Mouse (Mus musculus): Measurements from ENCODE around the gene H2-Eb2.

The H2-Eb2 gene

DNA sequence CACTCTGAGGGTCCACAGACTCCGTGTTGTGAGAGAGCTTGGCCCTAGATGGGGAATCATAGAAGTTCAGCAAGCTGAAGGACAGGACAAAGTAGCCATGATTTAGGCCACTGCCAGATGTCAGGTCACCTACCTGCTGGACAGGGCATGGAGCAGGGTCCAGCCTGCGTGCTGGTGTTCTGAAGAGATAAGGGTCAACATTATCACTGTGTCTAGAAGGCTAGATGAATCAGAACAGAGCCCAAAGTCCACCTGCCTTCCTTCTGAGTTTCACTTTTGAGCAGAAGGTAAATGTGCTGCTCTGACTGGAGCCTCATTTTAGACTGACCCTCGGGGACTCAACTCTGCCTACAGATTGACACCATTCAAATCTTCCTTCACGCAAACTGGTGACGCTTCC lies 29.1 kb downstream of the H2-Eb2 start, which contains the start of gene Btnl2:
Gene Btnl2 (plus strand): TSS at position 284 of the 400 bp plus-strand sequence.
- intact Hi-C loops (cut with DNase I) = no loop called here

DNA sequence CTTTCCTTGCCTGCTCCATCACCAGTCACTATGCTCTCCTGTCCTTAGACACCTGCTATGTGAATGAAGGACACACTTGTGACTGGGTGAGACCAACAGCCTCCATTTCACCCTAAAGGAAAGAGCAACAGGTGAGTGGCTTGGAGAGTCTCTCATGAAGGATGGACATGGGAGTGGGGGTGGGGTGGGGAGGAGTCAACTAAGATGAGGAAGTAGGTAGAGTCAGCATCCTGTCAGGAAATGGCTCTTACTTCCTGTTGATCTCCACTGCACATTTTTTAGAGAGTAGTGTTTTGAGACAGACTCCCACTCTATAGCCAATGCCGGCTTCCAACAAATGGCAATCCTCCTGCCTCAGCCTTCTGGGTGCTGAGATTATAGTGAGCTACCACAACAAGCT lies 29.5 kb downstream of the H2-Eb2 start:
- intact Hi-C loops (cut with DNase I) = no loop called here

DNA sequence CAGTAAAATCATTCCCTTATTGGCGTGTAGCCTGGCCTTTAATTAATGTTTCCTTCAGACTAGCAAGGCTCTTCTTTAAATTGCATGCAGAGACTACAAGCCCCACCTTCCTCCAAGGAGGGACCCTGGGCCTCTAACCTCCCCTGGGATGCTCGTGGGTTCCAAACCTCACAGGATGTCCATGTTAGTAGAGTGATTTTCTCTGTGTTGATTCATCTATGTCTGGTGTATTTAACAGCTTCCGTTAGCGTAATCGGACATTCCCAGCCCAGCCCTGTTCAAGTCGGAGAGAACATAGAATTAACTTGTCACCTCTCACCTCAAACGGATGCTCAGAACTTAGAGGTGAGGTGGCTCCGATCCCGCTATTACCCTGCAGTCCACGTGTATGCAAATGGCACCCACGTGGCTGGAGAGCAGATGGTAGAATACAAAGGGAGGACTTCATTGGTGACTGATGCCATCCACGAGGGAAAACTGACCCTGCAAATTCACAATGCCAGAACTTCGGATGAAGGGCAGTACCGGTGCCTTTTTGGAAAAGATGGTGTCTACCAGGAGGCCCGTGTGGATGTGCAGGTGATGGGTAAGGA lies 37.6 kb downstream of the H2-Eb2 start:
- intact Hi-C loops (cut with DNase I) = no loop called here

DNA sequence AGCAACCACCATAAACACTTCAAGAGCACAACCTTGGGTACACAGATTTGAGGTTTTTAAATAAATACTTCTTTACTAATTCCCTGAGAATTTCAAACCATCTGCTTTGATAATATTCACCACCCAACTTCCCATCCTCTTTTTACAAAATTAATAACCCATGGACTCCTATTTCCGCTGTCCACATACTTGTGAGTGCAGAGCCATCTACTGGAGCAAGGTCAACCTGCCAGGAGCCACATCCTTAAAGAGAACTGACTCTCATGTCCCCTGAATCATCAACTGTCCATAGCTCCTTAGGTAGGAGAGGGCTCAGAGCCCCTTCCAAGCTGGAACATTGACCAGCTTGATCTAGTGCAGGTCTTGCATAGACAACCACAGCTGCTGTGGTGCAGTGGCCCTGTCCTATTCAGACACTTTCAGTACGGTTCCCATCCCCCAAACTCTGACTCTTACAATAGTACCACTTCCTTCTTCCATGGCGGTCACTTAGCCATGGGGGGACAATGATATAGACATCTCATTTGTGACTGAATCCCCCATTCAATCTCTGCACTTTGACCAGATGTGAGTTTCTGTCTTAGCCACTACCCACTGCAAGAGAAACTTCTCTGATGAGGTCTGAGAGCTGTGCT lies 38.3 kb downstream of the H2-Eb2 start:
- intact Hi-C loops (cut with DNase I) = no loop called here

DNA sequence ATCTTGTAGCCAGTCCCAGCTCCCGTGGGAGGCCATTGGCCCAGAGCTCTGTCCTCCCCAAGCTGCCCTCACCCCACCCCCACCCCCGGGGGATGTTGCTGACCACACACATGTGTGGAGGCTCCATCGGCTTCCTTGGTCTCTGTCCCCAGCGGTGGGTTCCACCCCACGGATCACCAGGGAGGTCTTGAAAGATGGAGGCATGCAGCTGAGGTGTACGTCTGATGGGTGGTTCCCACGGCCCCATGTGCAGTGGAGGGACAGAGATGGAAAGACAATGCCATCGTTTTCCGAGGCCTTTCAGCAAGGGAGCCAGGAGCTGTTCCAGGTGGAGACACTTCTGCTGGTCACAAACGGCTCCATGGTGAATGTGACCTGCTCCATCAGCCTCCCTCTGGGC lies 39.6 kb downstream of the H2-Eb2 start:
- intact Hi-C loops (cut with DNase I) = no loop called here

DNA sequence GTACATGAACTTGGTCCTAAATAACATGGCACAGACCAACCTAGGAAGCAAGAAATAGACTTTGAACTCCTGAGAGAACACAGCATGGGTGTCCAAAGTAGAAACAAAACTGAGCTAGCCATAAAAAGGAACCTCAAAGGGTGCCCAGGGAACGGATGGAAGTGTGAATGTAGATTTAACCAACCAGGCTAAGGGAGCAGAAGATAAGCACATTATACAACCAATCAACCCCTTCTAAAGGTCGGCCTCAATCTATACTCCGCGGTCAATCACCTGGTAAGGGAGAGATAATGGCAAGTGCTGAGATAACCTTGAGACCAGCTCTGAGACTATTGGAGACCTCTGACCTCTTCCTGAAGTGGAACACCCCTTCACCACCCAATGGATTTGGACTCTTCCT lies 45.1 kb downstream of the H2-Eb2 start:
- intact Hi-C loops (cut with DNase I) = no loop called here

DNA sequence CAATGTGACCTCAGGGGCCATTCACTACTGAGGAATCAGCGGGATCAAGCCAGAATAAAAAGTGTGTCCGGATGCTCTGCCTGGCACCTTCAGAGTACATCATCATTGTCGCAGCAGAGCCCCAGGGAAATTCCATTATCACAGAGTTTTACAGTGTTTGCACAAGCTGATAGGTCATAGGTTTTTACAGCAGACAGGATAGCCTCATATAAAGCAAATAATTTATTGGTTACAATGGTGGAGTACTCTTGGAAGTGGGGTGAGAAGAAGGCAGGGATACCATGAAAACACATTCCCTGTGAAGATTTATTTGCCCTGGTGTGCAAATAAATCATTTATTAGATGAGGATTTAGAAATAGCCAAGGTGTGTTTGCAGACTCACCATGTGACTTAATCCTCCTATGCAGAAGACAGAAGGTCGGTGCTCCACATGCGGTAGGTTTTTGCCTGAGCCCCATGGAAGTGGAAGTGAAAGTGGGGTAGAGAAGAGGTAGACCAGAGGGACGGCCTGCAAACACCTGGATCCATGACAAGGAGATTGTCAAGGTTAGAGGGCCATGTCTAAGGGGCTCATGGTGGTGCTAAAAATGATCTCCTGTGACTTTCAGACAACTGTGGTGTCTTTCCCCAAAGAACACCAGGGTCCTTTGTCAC lies 47.7 kb downstream of the H2-Eb2 start:
- intact Hi-C loops (cut with DNase I) = no loop called here

DNA sequence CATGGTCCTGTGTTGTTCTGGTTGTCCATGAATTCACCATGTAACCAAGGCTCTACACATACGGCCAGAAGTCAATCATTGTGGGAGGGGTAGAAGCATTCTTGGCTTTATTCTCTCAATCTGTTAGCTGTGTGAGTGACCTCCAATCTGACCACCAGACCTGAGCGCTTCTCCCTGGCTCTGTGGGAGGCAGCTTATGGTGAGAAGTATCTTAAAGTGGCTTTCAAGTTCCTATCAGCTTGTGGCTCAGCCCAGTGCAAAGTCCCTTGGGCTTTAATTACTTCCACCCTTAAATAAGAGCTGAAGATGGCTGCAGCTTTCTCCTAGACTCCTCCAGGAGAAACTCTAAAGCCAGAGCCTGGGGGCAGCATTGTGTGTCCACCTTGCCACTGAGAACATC lies 51.4 kb downstream of the H2-Eb2 start, which contains the start of gene Btnl1:
Gene Btnl1 (plus strand): TSS at position 286 of the 400 bp plus-strand sequence.
- intact Hi-C loops (cut with DNase I) = loop anchor here (5.0 kb wide), 1 partner anchor 40 kb away; no protein-coding TSS in a partner anchor

DNA sequence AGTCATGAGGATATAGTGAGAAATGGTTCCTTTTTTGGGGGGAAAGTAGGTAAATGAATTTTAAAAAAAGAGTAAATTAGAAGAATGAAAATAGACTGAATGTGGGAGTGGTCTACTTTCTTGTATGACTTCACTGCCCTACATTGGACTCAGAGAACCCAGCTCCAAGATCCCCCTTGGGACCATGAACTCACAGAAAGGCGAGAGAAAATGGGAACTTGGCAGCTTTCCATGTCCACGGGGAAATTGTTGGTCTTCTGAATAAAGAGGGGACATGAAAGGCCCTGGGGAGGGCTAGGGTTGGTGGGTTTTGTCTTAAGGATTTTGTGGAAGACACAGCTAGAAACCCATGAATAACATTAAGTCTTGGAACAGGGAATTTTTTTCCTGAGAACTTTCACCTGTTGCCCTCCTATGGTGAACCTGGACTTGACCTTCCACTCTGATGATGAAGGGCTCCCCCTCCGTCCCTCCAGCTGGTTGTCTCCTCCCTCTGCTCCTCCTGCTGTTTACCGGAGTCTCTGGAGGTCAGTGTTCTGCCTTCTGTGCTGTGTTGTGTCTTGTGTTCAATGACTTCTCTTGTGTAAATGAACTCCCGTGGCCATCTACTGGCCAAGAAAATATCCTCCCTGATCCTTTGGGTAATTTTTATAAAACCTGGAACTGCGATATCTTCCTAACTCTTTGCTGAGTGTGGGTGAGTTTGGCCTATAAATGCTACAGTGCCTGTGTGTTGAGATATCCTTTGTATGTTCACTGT lies 52.2 kb downstream of the H2-Eb2 start:
- intact Hi-C loops (cut with DNase I) = loop anchor here (5.0 kb wide), 1 partner anchor 40 kb away; no protein-coding TSS in a partner anchor

DNA sequence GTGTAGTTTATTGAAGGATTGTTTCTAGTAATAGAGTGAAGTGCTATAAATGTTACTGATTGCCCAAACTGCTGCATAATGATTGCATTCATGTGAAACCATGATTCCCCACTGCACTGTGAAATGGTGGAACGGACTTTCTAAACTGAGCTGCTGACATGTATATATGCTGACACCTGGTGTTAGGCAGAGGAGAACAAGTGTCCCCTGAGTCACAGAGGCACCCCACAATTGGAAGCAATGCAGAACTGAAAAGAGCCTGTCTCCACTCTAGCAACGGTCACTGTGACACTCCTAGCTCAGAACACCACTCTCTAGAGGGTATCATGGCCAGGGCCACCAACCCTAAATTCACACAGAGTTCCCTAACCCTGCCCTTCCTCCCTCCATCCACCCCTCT lies 53.3 kb downstream of the H2-Eb2 start:
- intact Hi-C loops (cut with DNase I) = loop anchor here (5.0 kb wide), 1 partner anchor 39 kb away; no protein-coding TSS in a partner anchor

DNA sequence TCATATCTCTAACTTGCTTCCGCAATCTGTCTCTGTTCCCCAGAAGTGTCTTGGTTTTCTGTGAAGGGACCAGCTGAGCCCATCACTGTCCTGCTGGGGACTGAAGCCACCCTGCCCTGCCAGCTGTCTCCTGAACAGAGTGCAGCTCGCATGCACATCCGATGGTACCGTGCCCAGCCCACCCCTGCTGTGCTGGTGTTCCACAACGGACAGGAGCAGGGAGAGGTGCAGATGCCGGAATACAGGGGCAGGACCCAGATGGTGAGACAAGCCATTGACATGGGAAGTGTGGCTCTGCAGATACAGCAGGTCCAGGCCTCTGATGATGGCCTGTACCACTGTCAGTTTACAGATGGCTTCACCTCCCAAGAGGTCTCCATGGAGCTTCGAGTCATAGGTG lies 54.0 kb downstream of the H2-Eb2 start:
- intact Hi-C loops (cut with DNase I) = loop anchor here (5.0 kb wide), 1 partner anchor 38 kb away; no protein-coding TSS in a partner anchor

DNA sequence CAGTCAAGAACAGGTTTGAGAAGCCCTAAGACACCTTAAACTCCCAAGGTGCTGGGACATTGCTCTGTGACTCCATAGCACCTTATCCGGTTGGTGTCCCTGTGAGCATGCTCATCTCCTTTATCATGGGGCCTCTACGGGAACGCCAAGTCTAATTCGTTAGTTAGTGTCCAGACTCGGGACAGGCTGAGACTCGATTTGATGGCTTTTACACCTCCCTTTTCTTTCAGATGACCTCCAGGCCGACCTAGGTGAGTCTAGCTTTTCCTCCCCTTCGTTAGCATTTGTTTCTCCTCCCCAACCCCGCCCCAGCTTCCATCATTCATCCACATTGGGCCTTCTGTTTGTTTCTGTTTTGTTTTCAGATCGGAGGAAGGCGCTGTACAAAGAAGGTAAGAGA lies 56.4 kb downstream of the H2-Eb2 start:
- intact Hi-C loops (cut with DNase I) = no loop called here

DNA sequence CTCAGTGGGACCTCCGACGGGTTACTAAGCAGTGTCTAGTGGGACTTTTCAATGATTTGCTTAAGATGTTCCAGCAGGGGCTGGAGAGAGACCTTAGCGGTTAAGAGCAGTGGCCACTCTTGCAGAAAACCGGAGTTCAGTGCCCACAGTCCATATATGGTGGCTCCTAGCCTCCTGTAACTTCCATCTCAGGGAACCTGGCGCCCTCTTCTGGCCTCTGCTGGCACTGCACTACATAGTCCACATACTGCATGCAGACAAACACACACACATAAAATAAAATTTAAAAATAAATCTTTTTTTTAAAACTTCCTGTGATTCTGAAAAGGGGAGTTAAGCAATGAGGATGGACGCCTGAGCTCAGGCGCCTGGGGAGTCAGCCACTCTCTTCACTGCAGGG lies 57.7 kb downstream of the H2-Eb2 start:
- intact Hi-C loops (cut with DNase I) = no loop called here

DNA sequence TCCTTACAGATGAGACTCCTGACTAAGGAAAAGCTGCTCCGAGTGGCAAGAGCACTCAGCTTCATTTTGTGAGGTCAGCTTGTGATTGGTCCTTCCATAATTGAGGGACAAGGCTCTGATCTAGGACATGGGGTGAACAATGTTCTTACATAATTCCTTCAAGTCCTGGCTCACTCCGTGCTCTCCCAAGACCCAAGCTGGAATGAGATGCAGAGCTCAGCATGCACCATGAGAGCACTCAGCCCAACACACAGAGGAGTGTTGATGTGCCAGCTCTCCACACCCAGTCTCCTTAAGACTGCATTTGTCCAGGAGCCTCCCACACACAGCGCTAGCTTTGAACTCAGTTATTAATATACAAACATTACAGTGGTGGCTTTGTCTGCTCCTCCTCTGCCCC lies 59.2 kb downstream of the H2-Eb2 start:
- intact Hi-C loops (cut with DNase I) = no loop called here

DNA sequence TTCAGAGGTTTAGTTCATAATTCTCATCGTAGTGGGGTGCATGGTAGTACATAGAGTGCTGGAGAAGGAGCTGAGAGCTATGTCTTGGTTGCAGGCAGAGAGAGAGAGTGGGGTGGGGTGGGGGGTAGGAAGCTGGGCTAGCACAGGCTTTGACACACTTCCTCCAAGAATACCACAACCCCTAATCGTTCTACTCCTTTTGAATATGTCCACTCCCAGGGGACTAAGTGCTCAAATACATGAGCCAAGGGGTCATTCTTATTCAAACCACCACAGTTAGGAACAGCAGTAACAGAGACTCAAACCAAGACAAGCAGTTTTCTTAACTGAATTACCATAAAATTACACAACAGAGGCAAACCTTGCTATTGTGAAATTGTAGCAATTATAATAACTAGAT lies 61.2 kb downstream of the H2-Eb2 start:
- intact Hi-C loops (cut with DNase I) = no loop called here

DNA sequence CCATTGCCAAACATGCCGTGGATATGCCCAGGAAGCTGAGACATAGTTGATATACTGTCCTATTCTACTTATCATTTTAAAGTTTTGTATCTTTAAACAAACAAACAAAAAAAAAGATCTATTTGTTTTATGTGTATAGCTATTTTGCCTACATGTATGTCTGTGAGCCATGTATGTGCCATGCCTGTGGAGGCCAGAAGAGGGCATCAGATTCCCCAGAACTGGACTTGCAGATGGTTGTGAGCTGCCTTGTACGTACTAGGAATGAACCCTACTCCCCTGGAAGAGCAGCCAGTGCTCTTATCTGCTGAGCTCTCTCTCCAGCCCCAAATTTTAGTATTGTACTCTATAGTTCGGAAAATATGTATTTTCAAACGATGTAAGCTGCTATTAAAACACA lies 63.0 kb downstream of the H2-Eb2 start:
- intact Hi-C loops (cut with DNase I) = loop anchor here (1.0 kb wide), 1 partner anchor 23 kb away; no protein-coding TSS in a partner anchor

All from adrenal gland (tissue).